Mouse (Mus musculus) macrophage (primary cell): Measurements from ENCODE around the gene Eno2. TPM values are rescaled to one million over a fixed set of nuclear protein-coding genes. Genes with fewer than 3 reads are reported as not detected.

Source experiments
- polyA plus RNA-seq: library from polyadenylated mRNA; stranded (reverse); fragments of 250-400 nt; gene quantifications from 3 replicates; pipeline ENCODE4 v1.2.4, GENCODE M21; 2018; ENCODE audit warnings: inconsistent platforms

The Eno2 gene
- polyA plus RNA-seq, 1 experiment from 2014 or later, result 6.7 TPM

Other genes with a start within 250 kb of the Eno2 start
- not detected in 3 replicates for gene C1s1, start 227.3 kb downstream of the Eno2 start, polyA plus RNA-seq
- gene C1rb, start 199.4 kb downstream of the Eno2 start, polyA plus RNA-seq, result not detected in 3 replicates
- gene C1s2, start 133.6 kb downstream of the Eno2 start, polyA plus RNA-seq, result not detected in 3 replicates
- gene Lpcat3, start 106.6 kb downstream of the Eno2 start, polyA plus RNA-seq, result 42.1 to 61.4 TPM (median 45.7 TPM) in 3 replicates
- 27.4 to 82.6 TPM (median 54.2 TPM) in 3 replicates for gene Emg1, start 57.5 kb downstream of the Eno2 start, polyA plus RNA-seq
- 84.2 to 177 TPM (median 93.5 TPM) in 3 replicates for gene Phb2, start 57.3 kb downstream of the Eno2 start, polyA plus RNA-seq
- gene Ptpn6, start 31.0 kb downstream of the Eno2 start, polyA plus RNA-seq, result 172 to 251 TPM (median 215 TPM) in 3 replicates
- 43.6 to 99.2 TPM (median 63.8 TPM) in 3 replicates for gene Grcc10, start 28.3 kb downstream of the Eno2 start, polyA plus RNA-seq
- not detected in 3 replicates for gene Gm45234, start 13.7 kb downstream of the Eno2 start, polyA plus RNA-seq
- gene Atn1, start 13.1 kb downstream of the Eno2 start, polyA plus RNA-seq, result 17.0 to 35.6 TPM (median 21.7 TPM) in 3 replicates
- not detected in 3 replicates for gene Lrrc23, start 10.1 kb upstream of the Eno2 start, polyA plus RNA-seq
- gene Spsb2, start 39.0 kb upstream of the Eno2 start, polyA plus RNA-seq, result 24.2 to 48.9 TPM (median 43.2 TPM) in 3 replicates
- 195 to 347 TPM (median 203 TPM) in 3 replicates for gene Tpi1, start 44.6 kb upstream of the Eno2 start, polyA plus RNA-seq
- 61.4 to 91.7 TPM (median 71.1 TPM) in 3 replicates for gene Usp5, start 59.8 kb upstream of the Eno2 start, polyA plus RNA-seq
- gene Cdca3, start 59.9 kb upstream of the Eno2 start, polyA plus RNA-seq, result 3.2 to 22.0 TPM (median 8.6 TPM) in 3 replicates
- 0.27 TPM in 1 of 3 replicates, not detected in the others for gene Gnb3, start 70.6 kb upstream of the Eno2 start, polyA plus RNA-seq
- gene P3h3, start 88.1 kb upstream of the Eno2 start, polyA plus RNA-seq, result 9.8 to 27.6 TPM (median 12.3 TPM) in 3 replicates
- 20.0 to 195 TPM (median 70.2 TPM) in 3 replicates for gene Gpr162, start 94.3 kb upstream of the Eno2 start, polyA plus RNA-seq
- 49.3 to 211 TPM (median 83.5 TPM) in 3 replicates for gene Cd4, start 118.5 kb upstream of the Eno2 start, polyA plus RNA-seq
- 1.5 to 1.8 TPM (median 1.5 TPM) in 3 replicates for gene Lag3, start 142.0 kb upstream of the Eno2 start, polyA plus RNA-seq
- 540 to 1,227 TPM (median 1,212 TPM) in 3 replicates for gene Ptms, start 150.4 kb upstream of the Eno2 start, polyA plus RNA-seq
- gene Mlf2, start 161.7 kb upstream of the Eno2 start, polyA plus RNA-seq, result 179 to 203 TPM (median 199 TPM) in 3 replicates
- 42.8 to 68.7 TPM (median 51.4 TPM) in 3 replicates for gene Cops7a, start 195.9 kb upstream of the Eno2 start, polyA plus RNA-seq
- 10.8 to 32.4 TPM (median 17.5 TPM) in 3 replicates for gene Pianp, start 227.0 kb upstream of the Eno2 start, polyA plus RNA-seq
- 35.4 to 57.8 TPM (median 41.9 TPM) in 3 replicates for gene Zfp384, start 239.5 kb upstream of the Eno2 start, polyA plus RNA-seq